Mouse (Mus musculus) right cerebral cortex, postnatal 36 days (tissue): ENCODE data around the gene Hipk4.

Source experiments
- DNase-seq, 2 experiments: peaks; one replicate each; pipeline ENCODE4 v3.0.0; 2022; ENCODE audit warnings: low spot score in 2 of 2, mixed read lengths in 1 of 2

The Hipk4 gene

GRCm38 (mm10) chr7:27522967-27523366 is at the start of gene Hipk4:
TSS of gene Hipk4 (plus strand) at chr7:27523267.
- DNase-seq = no peak

DNA sequence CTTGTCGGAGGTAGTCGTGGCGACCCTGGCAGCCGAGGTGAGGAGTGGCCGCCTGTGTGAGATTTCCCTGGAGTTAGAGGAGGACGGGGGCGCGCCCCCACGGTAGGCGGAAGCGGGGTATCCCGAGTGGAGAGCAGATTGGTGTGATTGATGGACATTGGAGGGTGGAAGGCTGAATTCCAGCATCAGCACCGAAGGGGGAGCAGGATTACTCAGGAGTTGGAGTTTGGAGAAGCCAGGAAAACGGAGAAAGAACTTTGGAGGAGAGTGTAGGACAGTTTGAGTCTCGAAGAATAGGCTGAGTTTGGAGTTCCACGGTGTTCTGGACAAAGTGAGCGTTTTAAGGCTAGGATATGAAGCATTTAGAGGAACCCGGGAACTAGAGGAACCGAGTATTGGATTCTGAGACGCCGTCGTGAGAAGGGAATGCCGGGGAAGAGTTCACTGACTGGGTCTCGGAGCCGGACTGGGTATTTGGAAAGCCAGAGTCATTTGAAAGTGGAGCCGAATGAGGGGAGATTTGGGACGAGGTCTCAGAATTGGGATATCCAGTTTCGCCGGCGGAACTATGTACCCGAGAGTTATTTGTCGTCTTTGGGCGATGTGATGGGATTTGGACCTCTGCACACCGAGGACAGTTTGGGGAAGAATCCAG is 49.1 kb upstream of the Hipk4 start:
- DNase-seq = no peak

- peak; percentile 97 to 99 for DNase-seq
Measured at GRCm38 (mm10) chr7:27474490-27474954, 48.5 kb upstream of the Hipk4 start.

GRCm38 (mm10) chr7:27475596-27475995 is 47.5 kb upstream of the Hipk4 start:
- DNase-seq = no peak

DNA sequence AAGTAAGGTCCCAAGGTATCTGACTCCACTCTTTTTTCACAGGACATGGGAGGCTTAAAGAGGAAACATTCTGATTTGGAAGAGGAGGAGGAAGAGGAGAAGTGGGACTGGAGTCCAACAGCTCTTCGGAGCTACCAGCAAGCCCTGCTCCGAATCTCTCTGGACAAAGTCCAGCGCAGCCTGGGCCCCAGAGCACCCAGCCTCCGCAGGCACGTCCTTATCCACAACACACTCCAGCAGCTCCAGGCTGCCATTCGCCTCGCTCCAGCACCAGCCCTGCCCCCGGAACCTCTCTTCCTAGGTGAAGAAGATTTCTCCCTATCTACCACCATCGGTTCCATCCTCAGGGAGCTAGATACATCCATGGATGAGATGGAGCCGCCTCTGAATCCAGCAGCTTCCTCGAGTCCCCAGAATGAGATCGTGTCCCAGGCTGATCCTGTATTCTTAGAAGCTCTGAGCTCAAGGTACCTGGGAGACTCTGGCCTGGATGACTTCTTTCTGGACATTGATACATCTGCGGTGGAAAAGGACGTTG is 46.9 kb upstream of the Hipk4 start:
- no peak for DNase-seq

GRCm38 (mm10) chr7:27478561-27478960 is 44.5 kb upstream of the Hipk4 start:
- DNase-seq = no peak

GRCm38 (mm10) chr7:27479750-27480149 is 43.3 kb upstream of the Hipk4 start:
- DNase-seq = no peak

DNA sequence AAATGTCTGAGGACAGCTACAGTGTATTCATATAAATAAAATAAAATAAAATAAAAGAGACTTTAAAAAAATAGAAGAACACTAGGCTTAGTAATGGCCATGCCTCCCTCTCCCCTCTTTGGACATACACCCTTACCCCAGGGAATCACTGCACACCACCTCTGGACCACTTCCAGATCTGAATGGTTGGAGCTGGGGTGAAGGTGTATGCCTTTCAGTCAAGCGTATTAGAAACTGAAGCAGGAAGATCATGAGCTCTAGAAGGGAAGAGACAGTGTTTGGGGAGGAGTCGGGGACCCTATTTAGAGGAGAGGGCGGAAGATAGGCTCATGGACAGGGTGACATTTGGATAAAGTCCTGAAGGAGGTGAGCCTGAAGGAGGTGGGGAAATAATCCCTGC is 42.6 kb upstream of the Hipk4 start:
- DNase-seq = no peak

DNA sequence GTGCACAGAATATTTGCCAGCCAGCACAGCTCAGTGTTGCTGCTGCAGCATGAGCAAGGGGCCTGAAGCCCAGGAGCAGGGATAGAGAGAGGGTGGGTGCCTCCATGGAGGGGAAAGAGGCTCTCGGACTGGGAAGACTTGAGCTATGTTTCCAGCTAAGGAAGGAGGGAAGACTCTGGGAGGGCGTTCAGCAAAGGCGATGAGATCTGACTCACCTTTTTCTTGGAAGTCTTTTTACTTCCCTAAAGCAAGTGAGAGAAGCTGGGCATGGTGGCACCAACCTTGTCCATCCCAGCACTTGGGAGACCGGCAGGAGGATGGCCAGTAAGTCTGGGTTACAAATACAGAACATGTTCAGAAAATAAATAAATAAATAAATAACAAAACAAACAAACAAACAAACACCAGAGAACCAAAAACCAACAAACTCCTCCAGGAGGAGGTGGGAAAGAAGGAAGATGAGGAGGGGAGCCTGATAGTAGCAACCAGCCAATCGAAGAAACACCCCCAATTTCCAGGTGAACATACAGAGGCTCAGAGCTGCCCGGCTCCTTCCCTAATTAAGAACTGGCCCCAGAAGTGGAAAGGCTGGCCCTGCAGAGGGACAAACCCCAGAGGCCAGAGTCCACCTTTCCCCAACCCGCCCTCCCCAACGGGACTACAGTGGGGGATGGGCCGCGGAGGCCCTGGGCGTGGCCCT is 42.0 kb upstream of the Hipk4 start:
- DNase-seq = no peak

GRCm38 (mm10) chr7:27481627-27481969 is 41.5 kb upstream of the Hipk4 start:
- peak; percentile 52 to 58 for DNase-seq

- DNase-seq = no peak
Measured at GRCm38 (mm10) chr7:27483860-27484259, 39.2 kb upstream of the Hipk4 start.

GRCm38 (mm10) chr7:27486102-27486769 is 36.8 kb upstream of the Hipk4 start:
- DNase-seq = no peak

- peak; percentile 100 for DNase-seq
Measured at GRCm38 (mm10) chr7:27486770-27487697, 36.0 kb upstream of the Hipk4 start, which contains the start of gene Sertad1. TSS of gene Sertad1 (plus strand) at chr7:27486910.

- peak in 1 of 2 experiments; percentile 63 for DNase-seq
Measured at GRCm38 (mm10) chr7:27487740-27488268, 35.3 kb upstream of the Hipk4 start.

- no peak for DNase-seq
Measured at GRCm38 (mm10) chr7:27489270-27489869, 33.7 kb upstream of the Hipk4 start.

DNA sequence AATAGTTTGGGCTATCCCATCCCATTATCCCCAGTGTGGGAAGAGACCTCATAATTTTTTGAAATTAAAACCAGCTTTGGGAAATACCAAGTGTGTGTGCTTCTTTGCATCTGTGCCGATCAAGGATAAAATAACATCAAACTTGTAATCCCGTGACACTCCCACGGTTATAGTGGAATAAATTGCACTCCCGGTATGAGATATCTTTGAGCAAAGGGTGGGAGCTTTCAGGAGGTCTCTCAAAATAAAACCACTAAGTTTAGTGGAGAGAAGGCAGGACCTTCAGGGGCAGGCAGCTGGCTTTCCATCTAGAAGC is 32.9 kb upstream of the Hipk4 start:
- no peak for DNase-seq

DNA sequence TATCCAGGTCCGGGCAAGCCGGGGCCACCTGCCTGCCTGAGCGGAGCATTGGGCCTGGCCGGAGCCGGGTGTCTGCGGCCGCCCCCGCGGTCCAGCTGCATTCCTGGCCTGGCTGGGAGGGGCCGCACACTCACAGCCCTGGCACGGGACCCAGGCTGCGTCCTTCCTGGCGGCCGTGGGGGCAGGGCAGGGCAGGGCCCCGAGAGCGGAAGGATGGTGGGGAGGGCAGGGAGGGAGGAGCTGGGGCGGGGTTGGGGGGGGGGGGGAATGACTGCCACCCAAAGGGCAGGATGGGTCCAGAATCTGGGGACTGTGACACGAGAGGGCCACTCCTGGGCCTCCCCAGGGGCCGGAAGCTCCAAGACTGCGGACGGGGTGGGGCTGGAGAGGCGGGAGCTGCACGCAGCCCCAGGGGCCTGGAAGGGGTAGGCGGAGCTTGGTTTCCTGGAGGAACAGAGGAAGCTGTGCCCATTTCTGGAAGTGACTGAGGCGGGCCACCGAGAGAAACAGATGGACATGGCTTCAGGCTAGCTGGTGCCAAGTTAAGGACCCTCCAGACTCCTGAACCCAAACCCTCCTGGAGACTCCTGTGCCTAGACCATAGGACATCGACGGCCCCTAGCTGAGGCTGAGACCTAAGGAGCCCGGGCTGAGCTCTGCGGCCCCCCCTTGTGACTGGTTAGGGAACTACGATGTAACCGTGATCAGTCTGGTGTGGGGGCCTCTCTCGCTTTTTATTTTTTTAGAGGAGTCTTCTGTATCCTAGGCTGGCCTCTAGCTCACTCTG is 32.3 kb upstream of the Hipk4 start:
- peak; percentile 74 to 78 for DNase-seq

DNA sequence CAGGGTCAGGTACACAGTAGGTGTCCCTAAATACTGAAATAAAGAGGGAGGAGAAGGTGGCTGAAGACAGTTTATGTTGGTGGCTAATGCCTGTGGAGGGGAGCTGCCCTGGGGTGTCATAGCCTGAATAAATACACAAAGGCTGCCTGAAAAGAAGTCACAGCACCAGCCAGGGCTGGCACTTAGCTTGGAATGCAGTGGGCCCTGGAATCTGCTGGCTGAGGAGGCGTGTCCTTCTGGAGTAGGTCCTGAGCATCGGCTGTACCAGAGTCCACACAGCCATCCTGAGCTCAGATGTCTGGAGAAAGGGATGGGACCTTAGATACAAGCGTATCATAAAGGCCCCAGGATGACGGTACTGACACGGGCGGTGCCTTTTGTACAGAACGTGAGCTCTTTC is 31.2 kb upstream of the Hipk4 start:
- DNase-seq = no peak

DNA sequence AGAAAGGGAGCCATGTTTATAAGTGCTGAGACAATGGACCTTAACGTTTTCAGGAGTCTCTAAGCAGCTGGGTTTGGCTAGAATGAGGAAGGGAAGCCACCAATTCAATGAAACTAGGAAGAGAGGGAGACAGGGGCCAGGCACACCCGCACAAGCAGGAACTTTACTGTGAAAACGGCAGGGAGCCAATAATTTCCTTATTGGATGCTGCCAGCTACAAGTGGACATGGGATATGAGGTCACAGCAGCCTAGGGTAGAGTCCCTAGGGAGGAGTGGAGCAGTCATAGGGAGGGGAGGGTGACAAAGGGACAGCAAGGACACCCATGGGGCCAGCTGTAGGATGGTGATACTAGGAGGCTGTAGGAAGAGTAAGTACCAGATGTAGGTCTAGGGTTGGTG is 30.0 kb upstream of the Hipk4 start:
- DNase-seq = no peak

DNA sequence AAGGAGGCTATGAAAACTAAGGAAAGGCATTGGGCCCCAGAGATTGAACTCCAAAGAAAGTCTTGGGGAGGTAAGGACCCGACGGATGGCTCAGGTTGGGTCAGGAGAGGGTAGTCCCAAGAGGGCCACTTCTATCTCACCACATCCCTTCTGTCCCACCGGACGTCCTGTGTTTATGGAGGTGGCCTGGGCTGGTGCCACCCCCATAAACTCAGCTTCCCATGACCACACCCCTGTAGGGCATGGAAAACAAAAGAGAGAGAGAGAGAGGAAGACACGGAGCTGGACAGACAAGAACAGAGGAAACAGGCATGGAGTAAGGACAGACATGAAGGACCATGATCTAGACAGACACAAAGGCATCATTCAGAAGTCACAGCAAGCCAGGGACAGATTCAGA is 29.6 kb upstream of the Hipk4 start:
- DNase-seq = no peak
